Mouse (Mus musculus) kidney, embryonic 16.5 days (tissue): Measurements from ENCODE around the gene Xrcc1. TPM values are rescaled to one million over a fixed set of nuclear protein-coding genes. Genes with fewer than 3 reads are reported as not detected.

Experiments
- ATAC-seq: fragments of 200-750 bp; cut with Nextera tagmentation; 2 replicates; pipeline ENCODE4 v1.8.0; 2017; ENCODE audit warnings: moderate TSS enrichment; ENCODE audit not compliant: low FRiP score, low TSS enrichment
- H3K27ac ChIP-seq: fragments of 300-500 bp; sonication (generic); 2 replicates; pipeline ENCODE4 v1.5.1; 2014; ENCODE audit warnings: low read length
- H3K27me3 ChIP-seq: fragments of 300-500 bp; sonication (generic); 2 replicates; pipeline ENCODE4 v1.6.1; 2014; ENCODE audit warnings: low read length, control low read depth, mixed read lengths; ENCODE audit not compliant: insufficient read depth
- H3K36me3 ChIP-seq: fragments of 300-500 bp; sonication (generic); 2 replicates; pipeline ENCODE4 v1.6.1; 2014; ENCODE audit warnings: low read length, control low read depth, mixed read lengths; ENCODE audit not compliant: insufficient read depth
- H3K4me1 ChIP-seq: fragments of 300-500 bp; sonication (generic); 2 replicates; pipeline ENCODE4 v1.6.1; 2014; ENCODE audit warnings: low read length, control low read depth, mixed read lengths; ENCODE audit not compliant: insufficient read depth
- H3K4me2 ChIP-seq: fragments of 300-500 bp; sonication (generic); replicated peaks from 2 replicates; pipeline ENCODE4 v1.6.1; 2014; ENCODE audit warnings: low read depth, low read length
- H3K4me3 ChIP-seq: fragments of 300-500 bp; sonication (generic); 2 replicates; pipeline ENCODE4 v1.5.1; 2014; ENCODE audit warnings: mild to moderate bottlenecking, low read length
- H3K9ac ChIP-seq: fragments of 300-500 bp; sonication (generic); replicated peaks from 2 replicates; pipeline ENCODE4 v1.6.1; 2014; ENCODE audit warnings: low read length
- H3K9me3 ChIP-seq: fragments of 300-500 bp; sonication (generic); 2 replicates; pipeline ENCODE4 v1.6.1; 2016; ENCODE audit warnings: low read length, control low read depth
- WGBS: fragments of 180-500 bp; shearing (Covaris S2); extraction: QIAGEN DNeasy Blood & Tissue Kit; methylation state at CpG from one replicate; pipeline ENCODE4 v1.1.7; 2014; 5-methylcytosine and 5-hydroxymethylcytosine counted together
- polyA plus RNA-seq: library from polyadenylated mRNA; unstranded; fragments of >200 nt; fragmentation: Nextera tagmentation; extraction: Ambion mirVana; gene quantifications from 2 replicates; pipeline ENCODE4 v1.2.1, GENCODE M21; 2015

Xrcc1 gene
- polyA plus RNA-seq, 1 experiment from 2014 or later: 159 TPM

DNA sequence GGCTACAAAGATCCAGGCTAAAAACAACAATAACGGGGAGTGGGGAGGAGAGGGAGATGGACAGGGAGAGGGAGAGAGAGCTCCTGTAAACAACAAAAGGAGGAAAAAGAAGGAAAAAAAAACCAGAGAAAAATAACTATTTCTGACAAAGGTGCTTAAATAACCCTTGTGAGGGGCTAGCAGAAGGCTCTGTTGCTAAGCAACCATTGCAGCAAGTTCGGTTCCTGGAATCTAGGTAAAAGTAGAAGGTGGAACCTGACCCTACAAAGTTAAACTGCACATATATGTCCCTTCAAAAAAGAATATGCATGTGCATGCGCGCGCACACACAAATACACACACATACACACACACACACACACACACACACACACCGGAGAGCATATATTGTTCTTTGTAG is 46.7 kb downstream of the Xrcc1 start:
- Histone ChIP-seq H3K9ac (no peak overlapping the region), H3K4me3 (no peak overlapping the region), H3K4me1 (peaks cover 35% of the 10 kb centered on the region), H3K36me3 (no peaks in the 10 kb centered on the region), H3K4me2 (no peak overlapping the region), H3K9me3 (no peaks in the 10 kb centered on the region), H3K27me3 (no peaks in the 10 kb centered on the region), H3K27ac (peak overlapping the region; percentile 64)
- ATAC-seq: no peak
- WGBS: 71% methylated on average over 6 of the region's 6 CpGs

DNA sequence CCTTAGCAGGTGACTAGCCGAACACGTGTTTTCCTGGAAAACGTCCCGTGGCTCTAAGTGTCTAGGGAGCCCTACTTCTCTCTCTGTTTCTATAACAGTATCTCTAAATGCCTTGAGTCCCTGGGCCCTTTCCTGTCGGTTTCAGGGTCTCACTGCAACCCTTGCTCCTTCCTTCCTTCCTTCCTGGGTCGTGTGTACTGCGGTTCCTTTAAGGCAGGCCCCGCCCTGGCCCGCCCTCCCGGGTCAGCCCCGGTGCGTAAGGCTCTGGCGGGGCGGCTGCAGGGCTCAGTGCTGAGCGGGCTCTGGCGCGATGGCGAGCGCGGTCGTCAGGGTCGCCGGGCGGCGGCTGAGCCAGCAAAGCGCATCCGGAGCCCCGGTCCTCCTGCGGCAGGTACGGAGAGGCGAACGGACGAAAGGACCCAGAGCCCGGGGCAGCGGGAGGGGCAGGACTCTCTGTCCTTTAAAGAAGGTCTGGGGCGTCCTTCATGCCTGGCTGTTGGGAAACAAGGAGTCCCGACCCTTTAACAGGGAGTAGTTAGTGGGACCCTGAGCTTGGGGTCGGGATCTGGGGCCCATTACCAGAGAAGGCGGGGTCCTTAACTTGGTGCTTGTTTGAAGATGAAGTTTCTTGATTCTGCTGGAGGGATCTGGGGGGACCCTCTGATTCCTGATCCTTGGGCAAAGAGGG is 47.7 kb downstream of the Xrcc1 start:
- no peaks in the 10 kb centered on the region for H3K9me3 ChIP-seq
- peak overlapping the region; percentile 21; the same call in 1 of the 2 replicates for H3K27ac ChIP-seq
- H3K9ac ChIP-seq: peak overlapping the region; percentile 85
- peak; percentile 91 for ATAC-seq
- no peaks in the 10 kb centered on the region for H3K36me3 ChIP-seq
- H3K4me1 ChIP-seq: peaks cover 34% of the 10 kb centered on the region
- WGBS: 2% methylated on average over 37 of the region's 39 CpGs
- peak overlapping the region; percentile 82 for H3K4me2 ChIP-seq
- no peaks in the 10 kb centered on the region for H3K27me3 ChIP-seq
- peak overlapping the region; percentile 77 for H3K4me3 ChIP-seq

DNA sequence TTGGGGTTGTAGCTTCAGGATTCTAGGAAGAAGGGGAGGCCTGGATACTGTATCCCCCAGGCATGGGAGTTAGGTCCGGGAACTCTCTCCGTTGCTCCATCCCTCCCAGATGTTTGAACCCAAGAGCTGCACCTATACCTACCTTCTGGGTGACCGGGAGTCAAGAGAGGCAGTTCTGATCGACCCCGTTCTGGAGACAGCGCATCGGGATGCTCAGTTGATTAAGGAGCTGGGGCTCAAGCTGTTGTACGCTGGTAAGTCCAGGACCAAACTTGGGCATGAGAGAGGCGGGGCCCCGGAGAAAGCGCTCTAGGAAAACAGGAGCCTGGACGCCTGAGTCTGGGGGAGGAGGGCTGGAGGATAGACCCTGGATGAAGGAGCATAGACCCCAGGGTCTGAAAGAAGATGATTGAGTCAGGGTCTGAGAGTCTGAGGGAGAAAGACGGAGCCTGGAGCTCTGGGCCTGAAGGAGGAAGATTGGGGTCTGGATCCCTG is 48.3 kb downstream of the Xrcc1 start:
- ATAC-seq: 0 out of 2 replicates have a peak, but pooled peaks have one; percentile 5
- Histone ChIP-seq H3K27me3 (no peaks in the 10 kb centered on the region), H3K36me3 (no peaks in the 10 kb centered on the region), H3K4me2 (peak overlapping the region; percentile 82), H3K9ac (peak overlapping the region; percentile 85), H3K27ac (peak overlapping the region; percentile 21; the same call in 1 of the 2 replicates), H3K4me1 (peaks cover 34% of the 10 kb centered on the region), H3K4me3 (peak overlapping the region; percentile 77), H3K9me3 (no peaks in the 10 kb centered on the region)
- 3% methylated on average over 13 of the region's 13 CpGs for WGBS

DNA sequence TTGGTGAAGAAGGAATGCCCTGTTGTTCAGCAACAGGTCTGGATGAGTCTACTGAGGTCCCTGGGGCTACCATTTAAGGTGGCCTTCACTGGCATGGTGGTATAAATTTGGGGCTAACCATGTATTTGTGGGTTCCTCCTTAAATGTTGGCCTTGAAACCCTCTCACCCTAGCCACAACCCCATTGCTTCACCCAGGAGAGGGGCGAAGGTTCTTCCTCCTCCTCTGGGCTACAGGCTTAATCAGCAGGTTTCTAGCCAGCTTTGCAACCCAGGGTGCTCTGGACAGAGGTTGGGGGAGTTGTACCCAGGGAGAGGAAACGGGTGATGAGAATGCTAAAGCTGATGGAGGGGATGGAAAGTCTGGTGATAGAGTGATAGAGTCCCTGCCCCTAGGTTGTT is 49.4 kb downstream of the Xrcc1 start:
- Histone ChIP-seq H3K27ac (no peak overlapping the region), H3K4me3 (no peak overlapping the region), H3K36me3 (no peaks in the 10 kb centered on the region), H3K4me1 (peaks cover 34% of the 10 kb centered on the region), H3K9me3 (no peaks in the 10 kb centered on the region), H3K4me2 (peak overlapping the region; percentile 82), H3K9ac (no peak overlapping the region), H3K27me3 (no peaks in the 10 kb centered on the region)
- WGBS: 67% methylated on average over 2 of the region's 2 CpGs
- ATAC-seq: no peak

DNA sequence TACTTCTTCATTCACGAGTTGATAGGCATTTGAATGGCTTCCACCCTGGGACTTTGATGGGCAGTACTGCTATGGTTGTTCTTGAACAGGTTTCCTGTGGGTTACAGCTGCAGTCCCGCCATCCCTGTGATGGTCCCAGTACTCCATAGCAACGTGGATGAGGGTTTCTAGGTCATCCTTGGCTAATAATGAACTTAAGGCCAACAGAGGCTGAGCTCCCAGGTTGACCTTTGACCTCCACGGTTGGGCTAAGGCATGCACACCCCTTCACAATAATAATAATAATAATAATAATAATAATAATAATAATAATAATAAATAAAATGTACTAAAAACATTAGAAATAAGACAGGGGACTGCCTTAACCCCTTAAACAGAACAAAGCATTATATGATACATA is 52.0 kb downstream of the Xrcc1 start:
- Histone ChIP-seq H3K4me3 (no peak overlapping the region), H3K9me3 (no peaks in the 10 kb centered on the region), H3K9ac (no peak overlapping the region), H3K27me3 (no peaks in the 10 kb centered on the region), H3K4me2 (no peak overlapping the region), H3K4me1 (peaks cover 20% of the 10 kb centered on the region; the same call in 1 of the 2 replicates), H3K27ac (no peak overlapping the region), H3K36me3 (no peaks in the 10 kb centered on the region)
- no peak for ATAC-seq
- WGBS: 73% methylated on average over 4 of the region's 4 CpGs

DNA sequence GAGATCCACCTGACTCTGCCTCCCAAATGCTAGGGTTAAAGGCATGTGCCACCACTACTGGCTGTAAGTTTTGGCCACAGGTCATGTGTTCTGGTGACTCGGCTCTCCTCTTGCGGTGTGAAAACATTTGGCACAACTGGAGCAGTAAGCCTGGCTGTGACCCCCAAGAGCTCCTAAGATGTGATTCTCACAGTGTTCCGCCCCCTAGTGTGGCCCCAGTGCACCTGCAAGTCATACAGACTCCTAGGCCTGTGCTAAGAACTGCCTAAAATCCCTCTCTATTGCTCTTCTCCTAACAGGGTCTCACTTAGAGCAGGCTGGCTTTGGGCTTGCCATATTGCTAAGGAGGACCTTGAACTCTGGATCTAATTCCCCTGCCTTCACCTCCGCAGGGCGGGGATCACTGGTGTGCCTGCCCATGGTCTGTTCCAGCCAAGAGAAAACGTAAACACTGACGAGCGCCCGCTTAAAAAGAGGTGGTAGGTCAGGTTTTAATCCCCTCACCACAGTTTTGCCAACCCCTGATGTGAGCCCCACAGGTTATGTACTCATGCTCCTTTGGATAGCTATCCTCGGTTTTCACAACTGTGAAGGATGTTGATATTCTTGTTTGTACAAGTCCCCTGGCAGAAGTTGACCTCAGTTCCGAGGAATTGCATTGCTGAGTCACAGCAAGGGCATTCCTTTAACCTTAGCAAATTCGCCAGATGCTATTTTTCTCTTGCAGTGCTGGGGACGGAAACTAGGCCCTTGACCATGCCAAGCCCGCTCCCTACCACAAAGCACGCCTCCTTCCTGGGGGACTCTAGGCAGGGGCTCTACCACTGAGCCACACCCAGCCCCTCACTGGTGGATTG is 53.4 kb downstream of the Xrcc1 start:
- H3K36me3 ChIP-seq: no peaks in the 10 kb centered on the region
- H3K27ac ChIP-seq: no peak overlapping the region
- no peaks in the 10 kb centered on the region for H3K27me3 ChIP-seq
- no peak overlapping the region for H3K9ac ChIP-seq
- no peak overlapping the region for H3K4me3 ChIP-seq
- H3K4me2 ChIP-seq: no peak overlapping the region
- H3K9me3 ChIP-seq: no peaks in the 10 kb centered on the region
- ATAC-seq: no peak
- 79% methylated on average over 15 of the region's 15 CpGs for WGBS
- 0 out of 2 replicates have a peak, but pooled peaks cover 11% of the 10 kb centered on the region for H3K4me1 ChIP-seq

DNA sequence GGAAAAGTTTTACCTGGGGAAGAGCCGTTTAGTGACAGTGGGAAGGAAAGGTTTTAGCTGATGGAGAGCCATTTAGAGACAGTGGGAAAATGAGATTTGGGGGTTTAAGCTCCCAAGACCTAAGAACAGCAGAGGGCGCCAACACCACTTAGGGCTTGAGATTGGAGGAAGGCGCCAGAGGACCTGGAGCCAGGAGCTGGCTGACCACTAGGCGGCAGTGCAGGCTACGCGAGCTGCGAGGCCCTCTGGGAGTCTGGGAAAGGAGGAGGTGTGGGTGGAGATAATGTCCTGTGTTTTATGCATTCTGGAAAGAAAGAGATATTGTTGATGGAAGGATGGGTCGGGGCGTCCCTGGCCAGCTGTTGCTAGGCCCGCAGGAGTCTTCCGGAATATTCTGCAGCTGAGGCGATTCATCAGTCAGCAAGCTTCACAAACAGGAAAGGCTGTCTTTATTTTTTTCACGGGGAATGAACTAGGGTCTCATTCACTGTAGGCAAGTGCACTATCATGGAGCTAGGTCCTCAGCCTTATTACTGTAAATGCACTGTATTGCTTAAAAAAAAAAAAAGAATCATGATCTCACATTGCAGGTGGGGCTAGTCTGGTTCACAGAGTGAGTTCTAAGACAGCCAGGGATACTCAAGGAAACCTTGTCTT is 55.0 kb downstream of the Xrcc1 start:
- 5% methylated on average over 13 of the region's 13 CpGs for WGBS
- ATAC-seq: peak; percentile 85
- no peaks in the 10 kb centered on the region for H3K9me3 ChIP-seq
- no peak overlapping the region for H3K27ac ChIP-seq
- H3K4me2 ChIP-seq: peak overlapping the region; percentile 40
- H3K27me3 ChIP-seq: no peaks in the 10 kb centered on the region
- H3K4me3 ChIP-seq: peak overlapping the region; percentile 7; the same call in 1 of the 2 replicates
- H3K36me3 ChIP-seq: no peaks in the 10 kb centered on the region
- no peaks in the 10 kb centered on the region for H3K4me1 ChIP-seq
- H3K9ac ChIP-seq: 0 out of 2 replicates have a peak overlapping the region, but pooled peaks have one; percentile 22

DNA sequence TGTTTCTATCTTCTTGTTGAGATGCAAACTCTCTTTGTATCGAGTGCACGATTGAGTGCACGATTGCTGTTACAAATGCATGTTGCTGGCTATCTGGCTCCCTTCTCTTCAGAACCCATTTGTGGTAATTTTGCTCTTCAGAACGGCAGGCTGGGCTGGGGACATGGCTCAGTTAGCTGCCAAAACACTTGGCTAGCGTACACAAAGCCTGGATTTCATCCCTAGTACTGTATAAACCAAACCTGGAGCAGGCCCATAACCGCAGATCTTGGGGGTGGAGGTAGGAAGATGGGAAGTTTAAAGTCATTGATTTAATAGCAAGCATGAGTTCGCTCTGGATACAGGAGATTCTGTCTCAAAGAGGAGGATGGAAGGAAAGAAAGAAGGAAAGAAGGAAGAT is 59.5 kb downstream of the Xrcc1 start:
- H3K9me3 ChIP-seq: no peaks in the 10 kb centered on the region
- H3K36me3 ChIP-seq: no peaks in the 10 kb centered on the region
- no peak overlapping the region for H3K4me3 ChIP-seq
- peaks cover 6% of the 10 kb centered on the region for H3K4me1 ChIP-seq
- no peak overlapping the region for H3K27ac ChIP-seq
- peaks cover 14% of the 10 kb centered on the region for H3K27me3 ChIP-seq
- no peak overlapping the region for H3K9ac ChIP-seq
- 88% methylated on average over 7 of the region's 7 CpGs for WGBS
- no peak overlapping the region for H3K4me2 ChIP-seq
- no peak for ATAC-seq

DNA sequence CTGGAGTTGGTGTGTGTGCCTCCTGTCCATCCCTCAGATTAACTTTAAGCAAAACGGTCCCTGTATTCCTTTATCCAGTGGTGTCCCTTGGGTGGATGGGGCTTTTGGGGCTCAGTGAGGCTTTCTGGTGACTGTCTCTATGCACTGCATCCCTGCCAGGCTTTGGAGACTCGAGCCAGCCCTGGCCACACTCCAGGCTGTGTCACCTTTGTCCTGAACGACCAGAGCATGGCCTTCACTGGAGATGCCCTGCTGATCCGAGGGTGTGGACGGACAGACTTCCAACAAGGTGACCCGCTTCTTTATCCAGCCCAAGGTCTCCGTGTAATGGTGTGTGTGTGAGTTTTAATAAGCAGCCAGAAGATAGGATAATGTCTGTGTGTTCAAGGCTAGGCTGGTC is 60.0 kb downstream of the Xrcc1 start:
- Histone ChIP-seq H3K9me3 (no peaks in the 10 kb centered on the region), H3K27me3 (peaks cover 19% of the 10 kb centered on the region), H3K36me3 (no peaks in the 10 kb centered on the region), H3K4me1 (peaks cover 11% of the 10 kb centered on the region), H3K4me3 (no peak overlapping the region), H3K9ac (no peak overlapping the region), H3K4me2 (no peak overlapping the region), H3K27ac (no peak overlapping the region)
- no peak for ATAC-seq
- 84% methylated on average over 7 of the region's 7 CpGs for WGBS
